Mouse (Mus musculus): ENCODE measurements at regions not wholly inside any gene's neighbourhood (a gene's known extent, or its start where the extent isn't known, plus 50 kb on each side); places are given as distances from the start of the nearest gene placed in this dataset.

GRCm38 (mm10) chr16:95196622-95197021 is 60.7 kb upstream of the Kcnj15 start:
- TF ChIP-seq POLR2A (IDR thresholded peaks at IDR 0.05; ENCODE audit: borderline replicate concordance, low read depth, low read length) = no peak
- peak; percentile 91 for TF ChIP-seq CTCF (IDR thresholded peaks at IDR 0.05; ENCODE audit: low read depth, low read length)

All from bone marrow macrophage, adult 2 months (primary cell).